Mouse (Mus musculus): ENCODE results near the gene Oprm1.

The Oprm1 gene

GRCm38 (mm10) chr10:6890348-6891009, 132.2 kb downstream of the Oprm1 start:
- no peak for DNase-seq (ENCODE audit: low spot score in 2 of 2)

DNA sequence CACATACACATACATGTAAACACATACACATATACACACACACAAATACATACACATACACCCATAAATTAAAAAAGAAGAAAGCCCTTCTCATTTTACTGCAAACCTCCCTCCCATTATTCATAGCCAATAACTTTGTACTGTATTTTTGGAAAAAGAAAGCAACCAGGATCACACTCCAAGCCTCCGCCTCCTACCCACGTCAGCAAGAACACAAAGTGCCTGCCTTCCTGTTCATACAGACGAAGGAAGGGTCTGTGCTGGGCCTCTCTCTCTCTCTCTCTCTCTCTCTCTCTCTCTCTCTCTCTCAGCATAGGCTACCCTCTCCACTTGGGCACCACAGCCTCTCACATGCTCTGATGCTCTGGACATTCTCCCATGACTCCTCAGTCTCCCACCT, 137.5 kb downstream of the Oprm1 start:
- DNase-seq (ENCODE audit: low spot score in 2 of 2): no peak

- DNase-seq (ENCODE audit: low spot score in 2 of 2): no peak
Observed at GRCm38 (mm10) chr10:6896659-6897303, 138.5 kb downstream of the Oprm1 start.

DNA sequence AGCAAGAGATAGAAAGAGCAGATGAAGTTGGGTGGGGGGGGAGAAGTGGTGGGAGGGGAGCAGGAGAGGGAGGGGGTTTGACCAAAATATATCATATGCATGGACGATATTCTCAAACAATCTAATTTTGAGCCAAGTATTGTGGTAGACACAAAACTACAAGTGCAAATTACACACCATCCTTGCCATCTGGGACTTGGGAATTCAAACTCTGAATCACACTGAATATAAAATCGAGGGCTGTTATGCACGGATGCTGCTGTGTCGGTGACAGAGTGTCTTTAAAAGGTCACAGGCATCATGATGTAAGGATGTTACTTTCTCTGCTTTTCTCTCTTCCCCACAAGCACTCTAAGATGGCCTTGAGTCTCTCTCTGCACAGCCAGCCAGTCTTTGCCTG, 141.8 kb downstream of the Oprm1 start:
- DNase-seq (ENCODE audit: low spot score in 2 of 2): no peak

GRCm38 (mm10) chr10:6901819-6902393, 143.6 kb downstream of the Oprm1 start:
- DNase-seq (ENCODE audit: low spot score in 2 of 2): no peak

DNA sequence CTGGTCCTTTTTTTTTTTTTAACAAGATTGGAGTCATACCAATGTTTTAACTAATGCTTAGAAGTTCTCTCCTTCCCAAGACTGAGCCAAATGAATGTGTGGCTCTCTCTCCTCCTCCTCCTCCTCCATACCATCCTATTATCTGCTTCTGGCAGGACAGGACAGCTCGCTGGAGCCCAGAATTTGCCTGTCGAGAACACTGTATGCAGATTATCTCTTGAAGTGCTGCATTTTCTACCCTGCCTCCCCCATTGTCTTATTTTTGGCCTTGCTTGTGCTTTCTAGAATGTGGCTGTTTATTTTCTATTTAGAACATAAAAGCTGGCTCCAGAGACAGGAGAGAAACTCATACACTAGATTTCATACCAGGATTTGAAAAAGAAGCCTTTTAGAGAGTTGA, 151.5 kb downstream of the Oprm1 start:
- DNase-seq (ENCODE audit: low spot score in 2 of 2): no peak

DNA sequence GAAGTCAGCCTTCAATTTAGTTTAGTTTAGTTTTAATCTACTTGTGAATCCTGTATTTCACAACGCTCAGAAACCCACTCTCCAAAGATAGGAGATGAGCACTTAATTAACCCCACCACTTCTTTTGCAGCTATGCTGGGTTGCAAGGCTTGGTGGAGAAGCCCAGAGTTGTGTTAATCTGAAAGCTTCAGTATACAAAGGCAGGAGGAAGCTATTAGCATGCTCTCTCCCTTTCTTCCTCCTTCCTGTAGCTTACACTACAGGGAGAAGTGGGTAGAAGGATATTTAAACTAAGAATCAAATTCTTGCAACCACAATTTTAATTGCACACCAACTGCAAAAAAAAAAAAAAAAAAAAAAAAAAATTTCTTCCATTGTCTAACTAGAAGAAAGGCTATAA, 157.7 kb downstream of the Oprm1 start:
- no peak for DNase-seq (ENCODE audit: low spot score in 2 of 2)

DNA sequence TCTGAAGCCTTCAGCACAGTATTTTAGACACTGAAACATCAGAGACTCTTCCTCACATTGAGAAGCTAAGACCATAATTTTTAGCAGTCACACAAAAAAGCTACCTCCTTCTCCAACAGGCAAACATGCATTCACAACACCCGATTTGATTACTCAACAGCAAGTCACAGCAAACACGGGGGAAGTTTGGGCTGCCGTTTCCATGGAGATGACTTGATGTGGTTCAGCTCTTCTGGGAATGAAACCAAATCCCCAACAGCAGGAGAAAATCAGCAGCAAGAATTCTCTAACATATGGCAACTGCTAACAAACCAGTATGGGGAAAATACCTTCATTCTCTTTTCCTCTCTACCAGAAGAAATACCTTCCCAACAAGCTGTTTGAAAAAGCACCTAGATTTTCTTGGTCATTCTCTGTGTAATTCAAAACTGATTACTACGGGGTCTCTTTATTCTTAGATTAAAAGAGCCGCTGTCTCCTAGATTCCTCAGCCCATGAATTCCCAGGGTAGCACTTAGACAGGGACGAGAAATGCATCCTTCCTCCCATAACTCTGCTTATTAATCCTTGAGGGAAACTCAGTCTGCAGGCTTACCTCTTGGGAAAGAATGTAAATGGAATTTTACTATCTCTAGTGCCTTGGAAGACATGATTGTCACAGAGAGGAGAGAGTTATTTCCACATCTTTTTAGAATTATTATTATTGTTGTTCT, 158.4 kb downstream of the Oprm1 start:
- DNase-seq (ENCODE audit: low spot score in 2 of 2): no peak

GRCm38 (mm10) chr10:6926724-6927123, 168.4 kb downstream of the Oprm1 start:
- no peak for DNase-seq (ENCODE audit: low spot score in 2 of 2)

DNA sequence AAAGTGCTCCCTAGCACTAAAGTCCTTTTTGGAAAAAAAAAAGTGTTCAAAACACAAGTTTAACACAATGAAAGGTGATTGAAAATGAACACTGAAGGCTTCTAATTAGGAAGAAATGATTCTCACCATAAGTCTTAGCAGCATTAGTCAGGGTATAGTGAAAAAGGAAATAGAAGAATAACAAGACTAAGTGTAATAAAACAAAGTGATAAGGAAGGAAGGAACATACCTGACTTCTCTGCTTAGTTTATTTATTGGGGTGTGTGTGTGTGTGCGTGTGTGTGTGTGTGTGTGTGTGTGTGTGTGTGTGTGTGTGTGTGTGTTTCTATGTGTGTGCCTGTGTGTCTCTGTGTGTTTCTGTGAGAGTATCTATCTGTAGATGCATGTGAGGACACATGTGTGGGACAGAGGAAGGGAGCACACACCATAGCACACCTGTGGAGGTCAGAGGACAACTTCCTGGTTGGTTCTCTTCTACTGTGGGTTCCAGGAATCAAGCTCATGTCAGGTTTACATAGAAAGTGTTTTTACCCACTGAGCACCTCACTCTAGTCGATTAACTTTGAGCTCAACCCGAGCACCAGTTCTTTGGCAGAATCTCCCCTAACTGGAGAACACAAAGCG, 169.4 kb downstream of the Oprm1 start:
- no peak for DNase-seq (ENCODE audit: low spot score in 2 of 2)

DNA sequence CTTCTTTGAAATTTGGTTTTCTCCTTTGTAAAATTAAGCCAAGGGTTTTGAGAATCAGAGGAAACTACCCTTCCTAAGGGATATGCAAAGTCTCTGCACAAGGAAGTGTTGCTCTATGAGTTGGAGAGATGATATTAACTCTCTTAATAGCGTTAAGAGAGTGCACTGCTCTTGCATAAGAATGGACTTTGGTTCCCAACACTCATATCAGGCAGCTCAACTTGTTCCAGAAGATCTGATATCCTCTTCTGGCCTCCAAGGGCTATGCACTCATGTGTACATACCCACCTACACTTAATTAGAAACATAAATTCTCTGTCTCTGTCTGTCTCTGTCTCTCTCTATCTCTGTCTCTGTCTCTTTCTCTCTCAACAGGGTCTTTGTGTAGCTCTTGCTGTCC, 170.6 kb downstream of the Oprm1 start:
- DNase-seq (ENCODE audit: low spot score in 2 of 2): no peak

- no peak for DNase-seq (ENCODE audit: low spot score in 2 of 2)
Observed at GRCm38 (mm10) chr10:6930398-6930797, 172.1 kb downstream of the Oprm1 start.

DNA sequence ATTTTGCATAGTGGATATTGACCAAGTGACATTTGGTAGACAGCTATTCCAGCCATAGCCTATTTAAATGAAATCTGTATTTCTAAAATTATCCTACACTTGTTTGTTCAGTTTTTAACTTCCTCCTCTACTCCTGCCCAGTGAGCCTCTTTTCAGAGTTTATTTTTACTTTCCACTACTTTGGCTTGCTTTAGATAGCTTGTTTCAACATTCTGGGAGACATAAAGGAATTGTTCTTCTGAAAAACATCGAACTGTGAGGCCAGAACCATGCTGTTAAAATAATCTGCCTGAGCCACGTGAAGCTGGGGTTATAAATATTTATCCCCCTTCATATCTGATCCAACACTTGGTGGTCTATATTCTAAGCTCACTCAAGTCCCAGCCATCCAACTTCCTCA, 172.6 kb downstream of the Oprm1 start:
- no peak for DNase-seq (ENCODE audit: low spot score in 2 of 2)

GRCm38 (mm10) chr10:6934776-6935175, 176.5 kb downstream of the Oprm1 start:
- no peak for DNase-seq (ENCODE audit: low spot score in 2 of 2)

GRCm38 (mm10) chr10:6936671-6937425, 178.5 kb downstream of the Oprm1 start:
- no peak for DNase-seq (ENCODE audit: low spot score in 2 of 2)

- no peak for DNase-seq (ENCODE audit: low spot score in 2 of 2)
Observed at GRCm38 (mm10) chr10:6953115-6953514, 194.8 kb downstream of the Oprm1 start.

DNA sequence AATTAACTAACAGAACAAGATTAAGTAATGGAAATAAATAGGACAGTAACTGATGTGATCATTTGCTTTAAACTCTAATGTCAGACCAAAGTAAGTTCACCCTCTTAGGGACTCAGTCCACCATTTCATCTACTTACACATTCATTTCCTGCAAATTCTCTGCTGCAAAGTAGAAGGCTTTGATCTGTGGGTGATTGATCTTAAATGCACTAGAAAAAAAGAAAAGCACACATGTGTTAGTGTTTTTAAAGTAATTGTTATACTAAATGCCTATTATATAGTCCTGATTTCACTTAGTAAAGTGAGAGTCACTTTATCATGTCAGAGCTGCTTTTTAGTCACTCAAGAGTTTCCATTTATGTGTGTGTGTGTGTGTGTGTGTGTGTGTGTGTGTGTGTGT, 196.2 kb downstream of the Oprm1 start:
- no peak for DNase-seq (ENCODE audit: low spot score in 2 of 2)

DNA sequence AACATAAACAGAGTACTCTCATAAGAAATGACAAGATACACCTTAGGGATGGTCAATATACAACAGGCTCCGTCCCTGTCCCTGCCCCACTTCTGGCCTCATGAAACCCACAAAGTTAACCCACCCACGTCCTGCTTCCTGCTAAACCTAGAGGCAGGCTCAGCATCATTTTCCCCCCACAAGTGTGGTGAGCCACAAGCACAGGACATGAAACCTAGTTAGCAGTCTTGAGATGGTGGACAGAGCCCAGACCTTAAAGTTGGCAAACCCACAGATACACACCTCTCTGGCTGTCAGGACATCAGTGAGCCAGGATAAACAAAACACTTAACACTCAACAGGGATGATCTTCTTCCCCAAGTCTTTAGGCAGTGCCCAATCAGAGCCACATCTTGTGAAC, 198.1 kb downstream of the Oprm1 start:
- no peak for DNase-seq (ENCODE audit: low spot score in 2 of 2)

- DNase-seq (ENCODE audit: low spot score in 2 of 2): no peak
Observed at GRCm38 (mm10) chr10:6958791-6959190, 200.5 kb downstream of the Oprm1 start.

- DNase-seq (ENCODE audit: low spot score in 2 of 2): no peak
Observed at GRCm38 (mm10) chr10:6967588-6968242, 209.4 kb downstream of the Oprm1 start.

- DNase-seq (ENCODE audit: low spot score in 2 of 2): no peak
Observed at GRCm38 (mm10) chr10:6968334-6968733, 210.0 kb downstream of the Oprm1 start.
